Comparison of ENCODE assay signal across 14 mouse cellular contexts in the genomic region with DNA sequence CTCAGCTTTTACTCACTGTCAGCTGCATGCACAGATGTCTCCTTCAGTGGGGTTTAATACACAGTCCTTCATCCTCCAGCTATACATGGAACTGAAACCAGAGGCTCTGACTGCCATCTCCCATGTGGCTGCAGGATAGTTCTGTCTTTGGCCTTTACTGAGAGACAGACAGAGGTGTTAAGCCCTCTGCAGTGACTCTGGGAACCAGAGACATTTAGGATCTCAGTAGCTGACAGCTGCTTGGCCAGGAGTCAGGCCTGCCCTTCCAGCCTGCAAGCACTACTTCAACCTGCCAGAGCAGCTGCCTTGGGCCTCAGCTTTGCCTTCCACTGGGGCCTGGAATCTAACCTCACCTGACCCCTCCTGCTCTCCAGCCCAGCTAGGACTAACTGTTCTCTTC. TPM values are rescaled to one million over a fixed set of nuclear protein-coding genes. Genes with fewer than 3 reads are reported as not detected.
A peak's percentile ranks its signal among the peaks of the same experiment; 100 is the strongest.
DNase-seq lines count a peak whose midpoint lies in the region; ATAC-seq and TF ChIP-seq lines count a peak whose summit lies in the region.
"Had no signal": no experiment of that assay in that cellular context is flagged by ENCODE, and none has a peak within 500 bp of the region (broad histone marks: within the 10 kb centered on the region; RNA-seq: fewer than 3 reads in every experiment).

No protein-coding gene starts in this region.

- TF ChIP-seq POLR2A in kidney, adult 2 months (IDR thresholded peaks at IDR 0.05; ENCODE audit: low read depth, low read length) = no peak
- no peak for TF ChIP-seq POLR2A in olfactory bulb, adult 2 months (IDR thresholded peaks at IDR 0.05; ENCODE audit: insufficient read depth, low read depth, low read length)

- H3K27ac ChIP-seq in kidney, adult 2 months (ENCODE audit: insufficient read depth, low read depth, low read length) = no peak overlapping the region
- H3K27ac ChIP-seq in heart, embryonic 15.5 days = peak overlapping the region; percentile 9; the same call in 1 of the 2 replicates
- H3K27ac ChIP-seq in olfactory bulb, adult 2 months (ENCODE audit: insufficient read depth, low read depth, low read length) = 0 out of 2 replicates have a peak overlapping the region, but pooled peaks have one; percentile 1
- H3K27ac ChIP-seq: hindbrain, embryonic 15.5 days; liver, embryonic 15.5 days; neural tube, embryonic 12.5 days had no signal

- H3K27me3 ChIP-seq in kidney, adult 2 months (replicated peaks; ENCODE audit: control insufficient read depth, insufficient read depth, low read length) = no peaks in the 10 kb centered on the region
- H3K27me3 ChIP-seq in heart, embryonic 15.5 days = no peaks in the 10 kb centered on the region
- H3K27me3 ChIP-seq: hindbrain, embryonic 15.5 days; liver, embryonic 15.5 days; neural tube, embryonic 12.5 days had no signal

- peak; percentile 19 for DNase-seq in kidney, adult 2 months
- DNase-seq in kidney, adult 8-10 months = no peak
- peak; percentile 90 for DNase-seq in gastrocnemius, adult 18-20 months (ENCODE audit: low spot score)
- DNase-seq in cerebellum, postnatal 14 days = no peak
- DNase-seq in right cerebral cortex, postnatal 14 days = no peak
- no peak for DNase-seq in right cerebral cortex, adult 18-20 months
- DNase-seq: cerebellum, postnatal 36 days; kidney, postnatal 4 days; right cerebral cortex, postnatal 25 days had no signal

- H3K4me2 ChIP-seq in heart, embryonic 15.5 days = no peak overlapping the region
- H3K4me2 ChIP-seq: hindbrain, embryonic 15.5 days; liver, embryonic 15.5 days; neural tube, embryonic 12.5 days had no signal

- no peaks in the 10 kb centered on the region for H3K36me3 ChIP-seq in kidney, adult 2 months (ENCODE audit: control insufficient read depth, insufficient read depth, low read length)
- H3K36me3 ChIP-seq in heart, embryonic 15.5 days = no peaks in the 10 kb centered on the region
- H3K36me3 ChIP-seq: hindbrain, embryonic 15.5 days; liver, embryonic 15.5 days; neural tube, embryonic 12.5 days had no signal

- ATAC-seq in heart, embryonic 15.5 days (replicated peaks; ENCODE audit: insufficient number of reproducible peaks, insufficient read depth, low FRiP score, low read depth) = peak; percentile 82; the same call in 1 of the 2 replicates

- H3K9ac ChIP-seq in heart, embryonic 15.5 days = no peak overlapping the region
- H3K9ac ChIP-seq: hindbrain, embryonic 15.5 days; liver, embryonic 15.5 days; neural tube, embryonic 12.5 days had no signal

- no peak overlapping the region for H3K4me3 ChIP-seq in kidney, adult 2 months (ENCODE audit: insufficient read depth, low read depth, low read length)
- no peak overlapping the region for H3K4me3 ChIP-seq in heart, embryonic 15.5 days
- H3K4me3 ChIP-seq in olfactory bulb, adult 2 months (ENCODE audit: insufficient read depth, low read depth, low read length) = no peak overlapping the region
- H3K4me3 ChIP-seq: hindbrain, embryonic 15.5 days; liver, embryonic 15.5 days; neural tube, embryonic 12.5 days had no signal

- H3K4me1 ChIP-seq in kidney, adult 2 months (ENCODE audit: control insufficient read depth, insufficient read depth, low read length) = no peaks in the 10 kb centered on the region; the same call in 1 of the 2 replicates
- H3K4me1 ChIP-seq in heart, embryonic 15.5 days (replicated peaks) = 0 out of 2 replicates have a peak, but pooled peaks cover 2% of the 10 kb centered on the region
- peaks cover 2% of the 10 kb centered on the region; the same call in 1 of the 2 replicates for H3K4me1 ChIP-seq in olfactory bulb, adult 2 months (ENCODE audit: control insufficient read depth, insufficient read depth, low read length)
- H3K4me1 ChIP-seq: hindbrain, embryonic 15.5 days; liver, embryonic 15.5 days; neural tube, embryonic 12.5 days had no signal

- no peak for TF ChIP-seq CTCF in kidney, adult 2 months (conservative IDR thresholded peaks at IDR 0.05; ENCODE audit: insufficient read depth, insufficient read length, low read depth, low read length)
- TF ChIP-seq CTCF in olfactory bulb, adult 2 months (IDR thresholded peaks at IDR 0.05; ENCODE audit: insufficient read depth, low read depth, low read length) = no peak

- H3K9me3 ChIP-seq in heart, embryonic 15.5 days (replicated peaks) = no peaks in the 10 kb centered on the region
- H3K9me3 ChIP-seq: hindbrain, embryonic 15.5 days; liver, embryonic 15.5 days; neural tube, embryonic 12.5 days had no signal

RNA-seq across cellular contexts. Expression of gene Dglucy, which starts 41.1 kb away (rescaled TPM):
- polyA plus RNA-seq in kidney, adult 2 months (2012; rRNA removed) = 88.1 and 90.1 TPM in 2 replicates
- 10 to 100 TPM; 30.5 to 32.2 TPM for total RNA-seq in gastrocnemius, adult 18-20 months (2021)
- 4.5 and 5.3 TPM in 2 replicates for polyA plus RNA-seq in heart, embryonic 15.5 days (2015; fragmentation: Nextera tagmentation; extraction: Ambion mirVana)
- not detected in 2 replicates for polyA plus RNA-seq in olfactory bulb, adult 2 months (2012; ENCODE audit: insufficient read depth, insufficient read length, low replicate concordance, missing spikeins)

Comparison
In these comparisons a context has a peak if more than half of its experiments do, and no peak if none do; other contexts are left out.
1. DNase-seq: peak in kidney, adult 2 months (single experiment) and gastrocnemius, adult 18-20 months (single experiment); none in kidney, adult 8-10 months (0 of 2), cerebellum, postnatal 14 days (0 of 2), right cerebral cortex, postnatal 14 days (single experiment) and right cerebral cortex, adult 18-20 months (single experiment).
2. RNA of gene Dglucy, which starts 41.1 kb away (polyA plus RNA-seq): 88.1 to 90.1 TPM in kidney, adult 2 months; 4.5 to 5.3 TPM in heart, embryonic 15.5 days and not detected in olfactory bulb, adult 2 months; every median in the first group is over 10 times any median in the second.